Mouse (Mus musculus): Measurements from ENCODE around the gene Vps53.

- TF ChIP-seq POLR2A (IDR thresholded peaks at IDR 0.05; ENCODE audit: borderline replicate concordance, insufficient read depth, low read length) (peak; percentile 58; the same call in 1 of the 2 replicates), CTCF (IDR thresholded peaks at IDR 0.05; ENCODE audit: borderline replicate concordance, insufficient read depth, low read depth, low read length) (peak; percentile 29; the same call in 1 of the 2 replicates)
These were observed 152.0 kb downstream of the Vps53 start, which contains the start of gene Rflnb for GRCm38 (mm10) chr11:76027139-76028071.
